Mouse (Mus musculus): Measurements from ENCODE around the gene E030018B13Rik.

The E030018B13Rik gene

GRCm38 (mm10) chr7:63938066-63938913, 21.6 kb downstream of the E030018B13Rik start:
- no peak for DNase-seq (ENCODE audit: low spot score in 2 of 2)

DNA sequence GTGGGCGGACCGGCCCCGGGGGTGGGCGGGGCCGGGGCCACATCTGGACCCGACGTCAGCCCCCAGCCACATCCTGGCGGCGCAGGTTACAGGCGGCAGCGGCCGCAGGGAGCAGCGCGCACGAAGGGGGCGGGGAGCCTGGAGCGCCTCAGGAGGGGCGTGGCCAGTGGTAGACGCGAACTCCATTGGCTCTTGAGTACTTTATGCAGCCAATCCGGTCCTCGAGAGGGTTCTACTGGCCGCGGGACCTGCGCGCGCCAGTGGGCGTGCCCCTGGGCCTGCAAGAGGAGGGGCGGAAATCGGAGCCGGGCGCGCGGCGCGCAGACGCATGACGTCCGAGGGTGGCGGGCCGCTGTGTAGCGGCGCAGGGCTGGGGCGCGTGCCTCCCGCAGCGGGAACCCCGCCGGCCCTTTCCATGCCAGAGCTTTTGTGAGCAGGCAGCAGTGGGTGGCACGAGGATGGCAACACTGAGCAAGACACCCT, 22.3 kb downstream of the E030018B13Rik start, which contains the start of gene Klf13:
TSS of gene Klf13 (minus strand) at position 2 of the 483 bp plus-strand sequence.
- peak; percentile 98 for DNase-seq (ENCODE audit: low spot score in 2 of 2)

GRCm38 (mm10) chr7:63939397-63939951, 22.8 kb downstream of the E030018B13Rik start:
- DNase-seq (ENCODE audit: low spot score in 2 of 2), result peak; percentile 88 to 91

DNA sequence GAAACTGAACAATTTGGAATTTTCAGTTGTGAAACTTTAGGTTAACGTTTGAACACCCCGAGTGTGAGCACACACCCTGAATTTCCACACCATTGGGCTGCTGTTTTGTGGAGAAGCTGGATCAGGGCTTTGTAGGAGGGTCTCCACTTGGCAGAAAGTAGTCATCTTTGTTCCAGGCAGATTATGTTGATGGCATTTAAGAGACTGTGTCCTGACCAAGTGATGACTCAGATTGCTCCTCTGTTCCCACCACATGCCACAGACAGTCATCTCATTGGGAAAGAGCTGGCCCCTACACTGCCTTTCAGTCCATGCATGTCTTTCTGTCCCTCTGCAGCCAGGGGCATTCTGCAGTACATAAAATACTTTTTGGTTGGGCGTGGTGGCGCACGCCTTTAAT, 23.7 kb downstream of the E030018B13Rik start:
- DNase-seq (ENCODE audit: low spot score in 2 of 2), result no peak

- DNase-seq (ENCODE audit: low spot score in 2 of 2), result no peak
Measured at GRCm38 (mm10) chr7:63941050-63941449, 24.4 kb downstream of the E030018B13Rik start.

DNA sequence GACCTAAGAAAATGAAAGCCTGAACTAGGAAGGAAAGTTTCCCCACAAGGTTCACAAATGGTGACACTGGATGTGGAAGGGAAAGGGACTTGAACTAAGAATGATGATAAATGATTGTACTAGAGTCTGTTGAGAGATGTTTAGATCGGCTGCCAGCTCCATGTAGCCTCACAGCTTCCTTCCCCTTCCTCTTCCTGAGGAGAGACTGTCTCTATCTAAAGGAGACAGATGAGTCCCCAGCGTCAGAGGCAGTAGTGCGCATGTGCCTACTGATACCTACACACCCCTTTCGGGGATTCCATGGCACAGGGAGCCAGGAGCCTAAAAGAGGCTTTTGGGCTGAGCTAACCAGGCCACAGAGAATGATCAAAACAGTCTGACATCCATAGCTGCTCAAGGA, 24.8 kb downstream of the E030018B13Rik start:
- no peak for DNase-seq (ENCODE audit: low spot score in 2 of 2)

DNA sequence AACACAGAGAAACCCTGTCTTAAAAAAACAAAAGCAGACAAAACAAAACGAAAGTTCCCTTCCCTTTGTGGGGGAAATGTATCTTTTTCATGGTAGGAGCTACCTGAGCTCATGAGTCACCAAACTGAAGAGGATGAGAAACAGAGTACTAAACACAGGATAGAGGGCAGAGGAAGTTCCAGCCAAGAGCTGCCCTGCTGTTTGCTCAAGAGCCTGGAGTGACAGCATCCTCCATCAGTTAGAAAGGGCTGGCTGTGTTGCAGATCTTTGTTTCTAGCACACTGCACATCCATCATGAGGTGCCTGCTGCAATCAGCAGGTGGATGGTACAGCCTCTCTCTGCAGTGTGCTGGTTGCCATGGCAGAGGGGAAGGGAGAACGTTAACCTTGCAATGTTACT, 27.3 kb downstream of the E030018B13Rik start:
- no peak for DNase-seq (ENCODE audit: low spot score in 2 of 2)

- no peak for DNase-seq (ENCODE audit: low spot score in 2 of 2)
Measured at GRCm38 (mm10) chr7:63947514-63948487, 31.1 kb downstream of the E030018B13Rik start.

DNA sequence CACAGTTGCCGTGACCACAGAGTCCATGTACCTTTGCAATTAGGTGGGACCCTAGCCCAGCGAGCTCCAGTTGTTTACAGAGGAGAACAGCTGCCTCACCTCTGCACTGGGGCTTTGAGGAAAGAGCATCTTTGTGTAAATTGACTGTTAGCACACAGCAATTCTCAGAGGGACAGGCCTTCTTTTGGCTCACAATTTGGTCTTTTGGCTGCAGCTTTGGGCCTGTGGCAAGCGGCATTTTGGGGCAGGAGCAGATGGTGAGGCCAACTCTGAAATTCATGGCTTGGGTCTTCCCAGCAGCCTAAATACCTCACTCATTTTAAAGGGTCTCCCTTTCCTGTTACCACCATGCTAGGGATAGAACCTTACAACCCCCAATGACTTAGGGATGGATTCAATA, 32.5 kb downstream of the E030018B13Rik start:
- DNase-seq (ENCODE audit: low spot score in 2 of 2), result no peak

DNA sequence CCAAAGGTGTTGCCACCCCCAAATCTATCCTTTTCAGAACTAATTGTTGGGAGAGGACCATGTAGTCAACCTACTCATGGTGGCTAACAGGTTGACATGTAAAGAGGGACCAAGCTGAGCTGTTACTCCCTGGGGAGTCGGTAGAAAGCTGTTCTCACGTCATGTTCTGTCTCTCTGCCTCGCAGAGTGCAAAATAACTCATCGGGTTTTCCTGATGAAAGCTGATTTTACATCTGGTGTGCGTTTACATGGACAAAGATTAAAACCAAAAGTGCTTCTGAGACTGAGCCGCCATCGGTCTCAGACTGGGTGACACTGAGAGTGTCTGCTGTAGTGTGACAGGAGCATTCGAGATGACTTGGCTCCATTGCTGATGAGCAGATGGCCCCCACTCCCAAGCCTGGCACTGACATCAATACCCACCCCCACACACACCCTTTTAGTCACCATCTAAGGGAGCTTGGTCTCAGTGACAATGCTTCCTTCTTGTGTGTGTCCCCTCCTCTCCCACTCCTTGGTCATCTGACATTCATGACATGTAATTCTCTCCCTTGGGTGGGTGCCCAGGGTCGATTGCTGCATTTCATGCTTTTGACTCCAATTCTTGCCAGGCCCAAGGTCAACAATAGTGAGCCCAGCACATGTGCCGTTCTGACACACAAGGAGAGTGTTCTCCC, 34.4 kb downstream of the E030018B13Rik start:
- no peak for DNase-seq (ENCODE audit: low spot score in 2 of 2)

DNA sequence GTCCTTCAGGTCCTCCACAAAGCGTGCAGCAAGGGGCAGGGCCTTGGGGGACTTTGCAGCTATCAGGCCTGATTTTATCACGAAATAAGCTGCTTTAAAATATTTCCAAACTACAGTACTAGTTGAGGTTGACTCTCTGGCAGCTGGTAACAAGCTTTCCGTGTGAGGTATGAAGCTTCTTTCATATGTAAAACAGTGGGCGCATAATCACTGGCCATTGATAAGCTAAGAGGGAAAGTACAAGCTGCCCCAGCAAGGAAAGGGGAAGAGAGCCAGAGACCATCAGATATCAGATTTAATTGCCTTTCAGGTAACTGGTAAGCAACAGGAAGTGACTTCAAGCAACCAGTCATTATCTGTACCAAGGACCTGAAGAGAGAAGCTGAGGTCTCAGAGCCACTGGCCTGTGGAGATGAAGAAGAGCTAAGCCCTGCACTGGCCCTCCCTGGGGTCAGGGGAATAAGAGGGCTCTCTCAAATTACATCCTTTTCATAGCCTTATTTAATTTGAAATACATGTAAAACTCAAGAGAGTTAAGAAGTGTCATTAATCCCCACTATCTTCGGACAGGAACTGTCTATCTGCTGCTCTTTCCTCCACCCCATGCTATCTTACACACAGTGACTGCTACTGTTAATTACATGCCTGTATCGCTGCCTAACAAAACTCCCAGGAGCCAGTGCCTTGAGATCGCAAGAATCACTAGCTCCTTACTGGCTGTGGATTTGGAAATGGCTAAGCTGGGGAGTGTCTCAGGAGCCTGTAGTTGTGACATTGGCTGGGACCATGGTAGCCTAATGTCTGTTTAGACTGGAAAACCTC, 35.6 kb downstream of the E030018B13Rik start:
- DNase-seq (ENCODE audit: low spot score in 2 of 2), result no peak

DNA sequence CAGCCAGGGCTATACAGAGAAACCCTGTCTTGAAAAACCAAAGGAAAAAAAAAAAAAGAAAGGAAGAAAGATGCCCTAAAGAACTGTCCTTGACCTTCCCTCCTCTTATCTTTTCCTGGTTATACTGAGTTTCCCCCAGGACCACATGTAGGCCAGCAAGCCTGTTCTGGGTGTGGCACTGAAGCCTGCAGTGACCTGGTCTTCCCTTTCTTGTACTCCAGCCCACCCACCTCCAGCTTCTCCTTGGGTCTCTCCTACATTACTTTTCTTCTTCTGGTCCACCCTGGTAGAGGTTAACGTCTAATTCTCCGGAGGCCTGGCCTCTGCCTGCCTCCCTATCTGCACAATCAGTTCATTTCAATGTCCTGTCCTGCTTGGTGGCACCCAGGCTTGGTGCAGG, 38.8 kb downstream of the E030018B13Rik start:
- DNase-seq (ENCODE audit: low spot score in 2 of 2), result no peak

DNA sequence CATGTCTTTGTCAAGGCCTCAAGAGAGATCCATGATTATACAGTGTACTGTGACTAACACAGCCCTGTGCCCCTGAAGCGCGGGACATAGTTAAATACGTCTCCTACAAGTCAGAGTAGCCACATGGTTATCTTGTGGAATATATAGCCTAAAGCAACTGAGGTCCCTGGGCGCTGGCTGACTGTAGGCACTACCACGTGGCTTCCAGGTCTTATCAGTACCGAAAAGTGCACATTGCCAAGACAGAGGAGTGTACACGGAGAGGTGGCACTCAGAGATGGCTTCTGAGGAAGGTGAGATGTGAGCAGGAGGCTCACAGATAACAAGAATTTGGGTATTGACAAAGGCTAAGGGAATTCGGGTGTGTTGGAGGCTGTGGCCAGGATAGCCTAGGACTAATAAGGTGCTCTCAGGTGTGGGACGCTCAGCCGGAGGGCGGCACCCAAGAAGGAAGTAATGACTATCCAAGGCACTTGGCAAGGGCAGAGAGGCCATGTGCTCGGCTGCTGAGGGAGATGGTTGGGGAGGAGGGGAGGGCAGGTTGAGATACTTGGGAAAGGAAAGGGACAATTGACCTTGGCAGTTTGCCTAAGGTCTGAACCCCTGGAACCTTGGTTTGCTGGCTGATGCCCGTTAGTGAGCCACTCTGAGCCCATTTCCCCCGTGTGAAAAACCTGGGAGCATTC, 39.6 kb downstream of the E030018B13Rik start:
- no peak for DNase-seq (ENCODE audit: low spot score in 2 of 2)

GRCm38 (mm10) chr7:63956981-63957713, 40.5 kb downstream of the E030018B13Rik start:
- no peak for DNase-seq (ENCODE audit: low spot score in 2 of 2)

GRCm38 (mm10) chr7:63957872-63958640, 41.4 kb downstream of the E030018B13Rik start:
- DNase-seq (ENCODE audit: low spot score in 2 of 2), result no peak

GRCm38 (mm10) chr7:63963632-63964031, 47.0 kb downstream of the E030018B13Rik start:
- DNase-seq (ENCODE audit: low spot score in 2 of 2), result no peak

GRCm38 (mm10) chr7:63964121-63964520, 47.5 kb downstream of the E030018B13Rik start:
- DNase-seq (ENCODE audit: low spot score in 2 of 2), result no peak

GRCm38 (mm10) chr7:63965135-63965534, 48.5 kb downstream of the E030018B13Rik start:
- DNase-seq (ENCODE audit: low spot score in 2 of 2), result no peak

Measured in natural killer cell, adult 2 months (primary cell).